Mouse (Mus musculus): ENCODE measurements at regions not wholly inside any gene's neighbourhood (a gene's known extent, or its start where the extent isn't known, plus 50 kb on each side); places are given as distances from the start of the nearest gene placed in this dataset.

DNA sequence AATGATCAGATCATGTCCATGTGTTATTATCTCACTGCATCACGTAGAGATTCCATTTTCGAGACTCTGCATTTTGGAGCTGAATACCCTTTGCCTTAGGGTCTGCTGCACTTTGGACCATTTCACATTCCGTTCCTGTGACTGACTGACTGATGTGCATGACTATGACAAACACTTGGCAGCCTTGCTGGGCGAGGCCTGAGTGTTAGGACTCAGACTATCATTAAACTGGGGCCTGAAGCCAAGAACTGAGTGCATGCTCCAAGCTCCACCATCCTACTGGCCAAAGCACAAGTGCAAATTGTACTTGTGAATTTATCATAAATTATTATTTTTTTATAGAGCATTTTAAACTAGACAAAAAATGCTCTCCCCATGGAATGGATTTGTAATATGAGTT, 547.8 kb downstream of the Bckdhb start:
- no peak for TF ChIP-seq EP300 (IDR thresholded peaks at IDR 0.05; ENCODE audit: low read depth)
- TF ChIP-seq CTCF (IDR thresholded peaks at IDR 0.05; ENCODE audit: low read depth) = no peak

Measured in liver, postnatal 0 days (tissue).